Mouse (Mus musculus): ENCODE data around the gene Mthfsd. TPM values are rescaled to one million over a fixed set of nuclear protein-coding genes. Genes with fewer than 3 reads are reported as not detected.

Gene Mthfsd
- polyA plus RNA-seq, 1 experiment from 2014 or later = 17.1 TPM

DNA sequence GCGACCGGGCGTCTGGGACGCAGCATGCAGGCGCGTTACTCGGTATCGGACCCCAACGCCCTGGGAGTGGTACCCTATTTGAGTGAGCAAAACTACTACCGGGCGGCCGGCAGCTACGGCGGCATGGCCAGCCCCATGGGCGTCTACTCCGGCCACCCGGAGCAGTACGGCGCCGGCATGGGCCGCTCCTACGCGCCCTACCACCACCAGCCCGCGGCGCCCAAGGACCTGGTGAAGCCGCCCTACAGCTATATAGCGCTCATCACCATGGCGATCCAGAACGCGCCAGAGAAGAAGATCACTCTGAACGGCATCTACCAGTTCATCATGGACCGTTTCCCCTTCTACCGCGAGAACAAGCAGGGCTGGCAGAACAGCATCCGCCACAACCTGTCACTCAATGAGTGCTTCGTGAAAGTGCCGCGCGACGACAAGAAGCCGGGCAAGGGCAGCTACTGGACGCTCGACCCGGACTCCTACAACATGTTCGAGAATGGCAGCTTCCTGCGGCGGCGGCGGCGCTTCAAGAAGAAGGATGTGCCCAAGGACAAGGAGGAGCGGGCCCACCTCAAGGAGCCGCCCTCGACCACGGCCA is 8.5 kb upstream of the Mthfsd start:
- 12% methylated on average over 54 of the region's 55 CpGs for WGBS (ENCODE audit: missing documents)
- Histone ChIP-seq H3K4me3 (ENCODE audit: inconsistent target) (no peak overlapping the region), H3K79me2 (ENCODE audit: inconsistent target) (no peaks in the 10 kb centered on the region), H3K27ac (no peak overlapping the region), H3K36me3 (ENCODE audit: inconsistent target) (no peaks in the 10 kb centered on the region)

DNA sequence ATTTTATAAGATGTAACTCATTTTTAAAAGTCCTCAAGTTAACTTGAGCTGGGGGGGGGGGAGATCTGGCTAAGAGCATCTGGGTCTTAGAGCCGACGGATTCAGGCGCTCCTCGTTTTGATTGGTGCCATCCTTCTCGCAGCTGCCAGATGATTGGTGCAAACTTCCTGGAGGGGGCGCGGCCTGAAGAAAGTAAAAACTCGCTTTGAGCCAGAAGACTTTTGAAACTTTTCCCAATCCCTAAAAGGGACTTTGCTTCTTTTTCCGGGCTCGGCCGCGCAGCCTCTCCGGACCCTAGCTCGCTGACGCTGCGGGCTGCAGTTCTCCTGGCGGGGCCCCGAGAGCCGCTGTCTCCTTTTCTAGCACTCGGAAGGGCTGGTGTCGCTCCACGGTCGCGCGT is 7.8 kb upstream of the Mthfsd start, which contains the start of gene Foxc2:
TSS of gene Foxc2 (plus strand) at position 224 of the 400 bp plus-strand sequence.
- H3K4me3 ChIP-seq (ENCODE audit: inconsistent target) = no peak within 1 kb of the TSS
- 6% methylated on average over 25 of the region's 25 CpGs for WGBS (ENCODE audit: missing documents)
- H3K36me3 ChIP-seq (ENCODE audit: inconsistent target) = no peaks in the 10 kb centered on the region
- no peaks in the 10 kb centered on the region for H3K79me2 ChIP-seq (ENCODE audit: inconsistent target)
- no peak within 1 kb of the TSS for H3K27ac ChIP-seq

DNA sequence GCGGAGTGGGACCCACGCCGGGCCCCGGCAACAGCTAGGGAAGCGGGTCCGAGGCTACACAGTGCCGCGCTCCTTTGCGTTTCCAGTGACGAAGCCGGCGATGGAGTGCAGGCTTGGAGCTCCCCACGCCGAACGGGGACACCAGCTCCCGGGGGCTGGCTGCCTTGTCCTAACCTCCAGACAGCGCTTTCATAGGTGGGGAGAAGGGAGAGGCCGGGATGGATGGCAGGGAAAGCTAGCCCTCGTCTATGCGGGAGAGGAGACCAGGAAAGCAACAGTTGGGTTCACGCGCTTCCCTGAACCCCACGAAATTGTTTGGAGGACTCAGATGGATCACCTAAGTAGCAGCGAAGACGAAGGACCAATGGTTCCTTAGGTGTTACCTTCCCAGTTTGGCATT is 6.9 kb upstream of the Mthfsd start:
- no peaks in the 10 kb centered on the region for H3K79me2 ChIP-seq (ENCODE audit: inconsistent target)
- no peak overlapping the region for H3K4me3 ChIP-seq (ENCODE audit: inconsistent target)
- no peaks in the 10 kb centered on the region for H3K36me3 ChIP-seq (ENCODE audit: inconsistent target)
- 10% methylated on average over 25 of the region's 25 CpGs for WGBS (ENCODE audit: missing documents)
- no peak overlapping the region for H3K27ac ChIP-seq

DNA sequence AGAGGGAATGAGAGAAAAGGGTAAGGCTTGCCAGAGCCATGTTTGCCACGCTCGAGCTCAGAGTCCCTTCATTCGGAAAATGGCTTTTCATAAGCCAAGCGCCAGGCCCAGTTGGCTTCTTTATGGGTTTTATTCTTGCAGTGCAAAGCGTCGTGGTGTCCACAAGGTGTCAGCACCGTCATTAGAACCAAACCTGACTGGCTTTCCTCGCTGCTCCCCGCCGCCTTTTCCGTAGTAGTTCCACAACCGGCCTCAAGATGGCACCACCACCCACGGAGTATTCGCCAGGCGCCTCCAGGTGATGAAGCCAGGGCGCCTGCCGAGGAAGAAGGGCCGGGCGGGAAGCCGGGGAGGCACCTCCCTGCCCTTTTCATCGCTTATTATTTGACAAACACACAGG is 5.1 kb upstream of the Mthfsd start:
- no peaks in the 10 kb centered on the region for H3K79me2 ChIP-seq (ENCODE audit: inconsistent target)
- no peaks in the 10 kb centered on the region for H3K36me3 ChIP-seq (ENCODE audit: inconsistent target)
- under 1% methylated on average over 21 of the region's 21 CpGs for WGBS (ENCODE audit: missing documents)
- no peak overlapping the region for H3K27ac ChIP-seq
- no peak overlapping the region for H3K4me3 ChIP-seq (ENCODE audit: inconsistent target)

DNA sequence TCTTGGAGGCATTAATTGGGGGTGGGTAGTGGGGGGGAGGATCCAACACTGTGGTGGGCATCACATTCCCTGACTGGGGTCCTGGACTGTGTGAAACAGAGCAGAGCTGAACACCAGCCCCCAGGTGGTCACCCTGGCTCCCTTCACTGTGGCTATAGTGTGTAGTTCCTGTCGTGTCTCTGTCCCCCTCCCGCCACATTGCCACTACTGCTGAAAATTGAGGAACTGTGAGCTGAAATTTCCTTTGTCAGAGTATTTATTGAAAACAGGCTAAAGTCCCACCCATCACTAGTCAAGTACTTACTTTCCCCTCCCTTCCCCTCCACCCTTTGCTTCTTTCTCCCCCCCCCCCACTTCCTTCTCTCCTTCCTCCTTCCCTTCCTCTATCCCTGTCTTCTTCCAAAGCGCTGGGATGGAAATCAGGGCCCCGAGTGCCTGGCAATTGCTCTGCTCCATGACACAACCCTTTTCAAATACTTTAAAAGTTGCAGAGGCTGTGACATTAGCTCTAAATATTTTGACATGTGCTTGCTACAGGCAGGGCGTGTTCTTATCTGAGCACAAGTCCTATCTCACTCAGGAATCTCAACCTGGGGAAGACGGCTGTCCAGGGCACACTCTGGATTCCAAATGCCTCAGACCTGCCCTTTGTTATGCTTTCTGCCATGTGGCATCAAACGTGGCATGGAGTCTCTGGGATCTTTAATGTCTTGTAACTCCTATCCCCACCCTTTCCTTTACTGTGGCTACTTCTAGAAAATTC is 3.1 kb upstream of the Mthfsd start:
- H3K27ac ChIP-seq = no peak overlapping the region
- peaks cover 14% of the 10 kb centered on the region; the same call in 1 of the 2 replicates for H3K79me2 ChIP-seq (ENCODE audit: inconsistent target)
- no peaks in the 10 kb centered on the region for H3K36me3 ChIP-seq (ENCODE audit: inconsistent target)
- no peak overlapping the region for H3K4me3 ChIP-seq (ENCODE audit: inconsistent target)
- 49% methylated on average over 7 of the region's 7 CpGs for WGBS (ENCODE audit: missing documents)

DNA sequence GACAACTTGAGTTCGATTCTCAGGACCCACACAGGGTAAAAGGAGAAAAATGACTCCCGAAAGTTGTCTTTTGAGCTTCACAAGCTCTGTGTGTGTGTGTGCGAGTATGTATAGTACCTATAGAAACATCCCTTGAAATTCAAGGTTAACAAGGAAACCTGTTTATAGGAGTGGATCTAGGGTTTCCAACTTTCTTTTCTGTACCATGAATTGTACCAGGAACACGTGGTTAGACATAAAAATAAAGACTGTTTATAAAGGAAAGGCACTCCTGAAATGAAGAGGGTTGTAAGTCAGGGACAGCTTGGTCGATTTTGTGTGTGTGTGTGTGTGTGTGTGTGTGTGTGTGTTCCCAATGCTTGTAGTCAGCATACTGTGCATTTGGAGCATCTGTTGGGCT is 465 bp upstream of the Mthfsd start:
- Histone ChIP-seq H3K36me3 (ENCODE audit: inconsistent target) (peaks cover 10% of the 10 kb centered on the region; the same call in 1 of the 2 replicates), H3K4me3 (ENCODE audit: inconsistent target) (peak overlapping the region; percentile 79), H3K27ac (no peak overlapping the region), H3K79me2 (ENCODE audit: inconsistent target) (peaks cover 15% of the 10 kb centered on the region; the same call in 1 of the 2 replicates)
- WGBS (ENCODE audit: missing documents) = 12% methylated on average over 5 of the region's 5 CpGs

DNA sequence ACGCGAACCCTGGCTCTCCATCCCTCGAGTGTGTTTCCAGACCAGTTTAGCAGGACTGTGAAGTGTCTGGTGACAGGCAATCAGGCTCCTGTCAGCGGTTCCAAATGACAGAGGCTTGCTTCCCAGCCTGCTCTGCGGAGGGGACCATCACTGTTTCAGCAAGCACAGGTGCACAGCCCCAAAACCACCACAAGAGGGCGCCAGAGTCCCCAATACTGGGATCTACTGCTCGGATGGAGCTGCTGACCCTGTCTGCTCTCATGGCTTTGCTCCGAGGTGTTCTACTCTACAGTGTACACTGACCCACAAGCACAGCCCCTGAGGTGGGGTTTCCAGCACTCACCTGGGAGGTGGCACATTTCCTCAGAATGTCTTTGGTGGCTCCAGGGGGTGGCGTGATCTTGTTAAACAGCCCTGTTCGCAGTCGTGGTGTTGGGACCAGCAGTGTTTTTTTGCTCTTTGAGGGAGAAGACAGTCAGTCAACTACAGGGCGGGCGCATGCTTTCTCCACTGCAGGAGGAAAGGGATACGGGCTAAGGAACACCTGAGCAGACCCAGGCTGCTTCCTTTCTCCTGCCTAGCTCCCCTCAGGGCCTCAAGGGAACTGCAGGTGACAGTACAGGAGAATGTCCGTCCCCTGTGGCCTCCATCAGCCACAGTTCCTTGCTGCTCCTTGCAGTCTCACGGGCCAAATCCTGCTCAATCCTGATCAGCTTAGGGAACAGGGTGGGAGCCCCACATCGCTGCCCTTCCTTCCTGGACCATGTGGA is 4.0 kb downstream of the Mthfsd start:
- WGBS (ENCODE audit: missing documents) = 64% methylated on average over 17 of the region's 17 CpGs
- peaks cover 53% of the 10 kb centered on the region for H3K36me3 ChIP-seq (ENCODE audit: inconsistent target)

DNA sequence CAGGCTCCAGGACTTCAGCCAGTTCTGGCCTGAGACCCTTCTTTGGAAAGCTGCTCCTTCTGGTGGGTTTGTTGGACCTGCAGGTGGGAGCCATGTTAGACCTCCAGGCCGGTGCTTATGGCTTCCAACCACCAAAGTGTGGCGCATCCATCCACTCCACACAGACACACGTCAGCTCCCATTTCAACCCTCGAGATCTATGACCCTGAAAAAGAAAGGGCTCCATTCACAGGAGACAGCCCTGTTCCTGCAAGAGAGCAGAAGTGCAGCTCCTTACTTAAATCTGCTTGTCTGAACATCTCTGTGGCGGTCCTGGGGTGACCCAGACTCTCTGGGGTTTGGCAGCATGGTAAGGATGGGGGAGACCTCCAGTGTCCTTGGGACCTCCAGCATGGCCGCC is 14.7 kb downstream of the Mthfsd start:
- Histone ChIP-seq H3K27ac (no peak overlapping the region), H3K4me3 (ENCODE audit: inconsistent target) (no peak overlapping the region), H3K36me3 (ENCODE audit: inconsistent target) (peaks cover 13% of the 10 kb centered on the region; the same call in 1 of the 2 replicates), H3K79me2 (ENCODE audit: inconsistent target) (no peaks in the 10 kb centered on the region)
- WGBS (ENCODE audit: missing documents) = 67% methylated on average over 6 of the region's 6 CpGs

More for the DNA sequence above, 4.0 kb downstream of the Mthfsd start:
- Histone ChIP-seq H3K4me3 (ENCODE audit: inconsistent target) (no peak overlapping the region), H3K79me2 (ENCODE audit: inconsistent target) (peaks cover 15% of the 10 kb centered on the region; the same call in 1 of the 2 replicates), H3K27ac (no peak overlapping the region)

DNA sequence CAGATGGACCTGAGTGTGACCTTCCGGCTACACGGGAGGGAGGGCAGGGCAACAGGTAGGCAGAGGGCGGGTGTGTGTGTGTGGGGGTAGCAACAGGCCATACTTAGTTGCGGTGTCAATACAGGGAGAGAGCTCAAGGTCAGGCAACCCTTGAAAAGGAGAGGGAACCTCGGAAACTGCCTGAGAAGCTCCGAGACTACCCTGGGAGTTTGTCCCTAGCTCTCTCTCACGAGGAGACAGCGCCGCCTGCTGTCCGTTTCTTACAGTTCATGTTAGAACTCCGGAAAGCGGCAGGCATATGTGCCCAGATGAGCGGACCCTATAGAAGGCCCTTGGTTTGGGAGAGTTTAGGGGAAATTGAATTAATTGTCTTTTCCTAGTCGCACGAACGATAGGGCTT is 15.6 kb downstream of the Mthfsd start:
- Histone ChIP-seq H3K79me2 (ENCODE audit: inconsistent target) (no peaks in the 10 kb centered on the region), H3K36me3 (ENCODE audit: inconsistent target) (peaks cover 6% of the 10 kb centered on the region; the same call in 1 of the 2 replicates), H3K27ac (no peak overlapping the region), H3K4me3 (ENCODE audit: inconsistent target) (no peak overlapping the region)
- 1% methylated on average over 13 of the region's 16 CpGs for WGBS (ENCODE audit: missing documents)

DNA sequence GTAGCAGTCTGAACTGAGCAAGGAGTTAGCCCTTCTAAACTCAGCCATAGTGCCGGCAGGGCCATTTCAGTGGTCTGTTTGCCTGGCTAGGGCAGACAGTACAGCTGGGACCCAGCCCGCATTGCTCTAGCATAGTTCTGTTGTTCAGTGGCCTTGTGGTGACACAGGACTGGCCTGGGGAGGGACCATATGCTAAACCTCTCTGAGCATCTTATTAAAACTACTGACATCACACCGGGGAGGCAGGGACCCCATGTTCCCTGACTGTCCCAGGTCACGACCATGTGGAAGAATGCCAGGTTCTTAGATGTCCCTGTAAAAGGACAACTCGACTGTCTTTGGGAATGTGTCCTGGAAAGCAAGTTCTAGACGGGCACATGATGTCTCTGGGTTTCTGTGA is 16.1 kb downstream of the Mthfsd start:
- peaks cover under 1% of the 10 kb centered on the region; the same call in 1 of the 2 replicates for H3K36me3 ChIP-seq (ENCODE audit: inconsistent target)
- no peak overlapping the region for H3K4me3 ChIP-seq (ENCODE audit: inconsistent target)
- no peak overlapping the region for H3K27ac ChIP-seq
- 21% methylated on average over 6 of the region's 6 CpGs for WGBS (ENCODE audit: missing documents)
- H3K79me2 ChIP-seq (ENCODE audit: inconsistent target) = no peaks in the 10 kb centered on the region

DNA sequence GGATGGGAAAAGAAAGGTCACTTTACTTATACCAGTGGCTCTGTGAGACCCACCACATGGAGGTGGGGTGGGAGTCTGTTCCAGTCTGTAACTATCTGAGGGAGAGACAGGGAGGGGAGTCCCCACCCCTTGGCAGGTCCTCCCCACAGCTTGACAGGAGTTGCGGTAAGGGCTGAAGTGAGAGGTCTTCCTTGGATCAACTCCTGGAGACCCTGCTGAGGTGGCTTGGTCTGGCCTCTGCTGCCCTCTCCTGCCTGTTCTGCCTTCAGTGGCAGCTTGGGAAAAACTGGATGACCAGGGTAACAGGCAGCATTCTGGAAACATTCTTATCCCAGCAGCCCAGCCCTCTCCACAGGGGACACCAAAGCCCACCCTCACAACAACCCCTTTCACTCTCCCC is 17.5 kb downstream of the Mthfsd start:
- WGBS (ENCODE audit: missing documents) = 0% methylated on average over 1 of the region's 1 CpGs
- no peak overlapping the region for H3K4me3 ChIP-seq (ENCODE audit: inconsistent target)

DNA sequence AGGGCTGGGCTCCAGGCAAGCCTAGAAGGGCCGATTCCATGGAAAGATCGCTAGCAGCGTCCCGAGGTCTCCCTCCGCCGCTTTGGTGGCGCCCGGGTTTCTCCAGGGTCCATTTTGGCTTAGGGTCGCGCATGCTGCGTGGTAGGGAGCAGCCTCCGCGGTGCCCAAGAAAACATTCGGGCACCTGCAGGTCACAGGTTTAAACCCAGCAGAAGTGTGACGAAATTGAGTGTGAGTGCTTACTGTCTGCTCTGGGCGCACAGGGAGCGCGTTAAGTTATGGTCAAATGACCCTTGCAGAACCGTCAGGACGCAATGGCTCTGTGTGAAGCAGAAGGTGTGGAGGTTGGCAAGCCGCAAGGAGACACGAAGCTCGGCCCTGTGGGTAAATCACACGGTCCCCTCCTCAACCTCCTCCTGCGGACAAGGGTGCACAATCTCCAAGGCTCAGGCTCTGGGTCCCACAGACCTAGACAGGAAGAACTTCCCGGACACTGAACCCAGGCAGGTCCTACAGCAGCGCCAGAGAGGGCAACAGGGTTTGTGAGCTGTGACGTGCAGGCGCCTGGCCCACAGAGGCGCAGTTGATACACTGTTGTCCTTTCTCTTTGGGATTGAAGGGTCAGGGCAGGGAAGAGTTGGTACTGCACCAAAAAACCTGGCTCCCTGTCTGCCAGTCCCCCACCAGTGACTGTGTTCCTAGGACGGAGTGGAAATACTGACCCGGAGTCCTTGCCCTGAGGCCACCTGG is 18.4 kb downstream of the Mthfsd start:
- Histone ChIP-seq H3K79me2 (ENCODE audit: inconsistent target) (no peaks in the 10 kb centered on the region), H3K4me3 (ENCODE audit: inconsistent target) (no peak overlapping the region), H3K36me3 (ENCODE audit: inconsistent target) (no peaks in the 10 kb centered on the region), H3K27ac (no peak overlapping the region)
- 12% methylated on average over 32 of the region's 32 CpGs for WGBS (ENCODE audit: missing documents)

More for the DNA sequence above, 17.5 kb downstream of the Mthfsd start:
- no peaks in the 10 kb centered on the region for H3K36me3 ChIP-seq (ENCODE audit: inconsistent target)
- H3K79me2 ChIP-seq (ENCODE audit: inconsistent target) = no peaks in the 10 kb centered on the region
- H3K27ac ChIP-seq = no peak overlapping the region

DNA sequence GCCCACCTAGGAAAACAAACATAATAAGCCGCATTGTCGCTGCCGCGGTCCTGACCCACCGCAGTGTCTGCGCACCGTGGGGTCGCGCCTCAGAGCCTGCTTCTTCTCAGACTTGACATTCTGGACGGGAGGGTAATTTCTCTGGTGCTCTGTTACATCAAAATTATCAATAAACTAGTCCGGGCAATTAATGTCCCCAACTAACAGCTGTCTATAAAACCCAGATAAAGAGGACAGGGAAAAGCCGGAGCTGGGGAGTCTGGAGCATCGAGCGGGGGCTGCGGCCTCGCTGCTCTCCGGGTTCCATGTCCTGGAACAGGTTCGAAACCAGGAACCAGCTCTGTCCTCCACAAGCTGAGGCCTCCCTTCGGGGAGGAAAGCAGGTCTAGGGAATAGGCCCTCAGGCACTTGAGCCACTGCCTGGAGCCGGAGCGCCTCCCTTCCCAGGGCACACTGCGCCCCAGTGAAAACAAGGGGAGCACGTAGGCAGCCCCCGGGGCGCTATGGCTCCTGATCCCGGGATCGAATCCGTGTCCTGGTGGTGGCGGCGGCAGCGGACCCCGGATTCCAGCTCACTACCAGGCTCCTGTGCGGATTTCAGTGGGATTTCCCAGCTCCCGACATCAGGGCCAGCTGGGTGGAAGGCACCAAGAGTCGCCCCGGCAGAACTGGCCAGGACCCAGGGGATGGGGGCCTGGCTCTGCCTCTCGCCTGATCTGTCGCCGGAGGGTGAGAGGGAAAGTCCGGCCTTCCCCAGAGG is 19.1 kb downstream of the Mthfsd start:
- 13% methylated on average over 40 of the region's 40 CpGs for WGBS (ENCODE audit: missing documents)
- no peak overlapping the region for H3K4me3 ChIP-seq (ENCODE audit: inconsistent target)

DNA sequence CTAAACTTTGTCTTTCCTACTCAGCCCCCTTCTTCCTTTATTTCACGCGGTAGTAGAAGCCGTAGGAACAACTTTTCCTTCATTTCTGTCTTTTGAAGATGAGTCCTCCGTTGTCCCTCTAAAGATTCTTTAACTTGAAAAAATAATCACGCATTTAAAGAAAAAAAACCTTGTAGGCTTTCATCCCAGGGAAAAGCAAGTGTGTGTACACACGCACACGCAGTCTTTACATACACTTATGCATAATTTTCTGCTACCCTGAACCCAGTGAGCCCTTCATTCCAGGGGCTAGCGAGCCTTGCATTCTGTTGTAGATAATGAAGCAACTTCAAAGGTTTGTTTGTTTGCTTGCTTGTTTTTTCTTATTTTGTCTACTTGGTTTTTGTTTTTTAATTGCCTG is 19.9 kb downstream of the Mthfsd start:
- H3K27ac ChIP-seq = no peak overlapping the region
- WGBS (ENCODE audit: missing documents) = 28% methylated on average over 8 of the region's 8 CpGs
- no peaks in the 10 kb centered on the region for H3K79me2 ChIP-seq (ENCODE audit: inconsistent target)
- H3K4me3 ChIP-seq (ENCODE audit: inconsistent target) = no peak overlapping the region
- no peaks in the 10 kb centered on the region for H3K36me3 ChIP-seq (ENCODE audit: inconsistent target)

More for the DNA sequence above, 19.1 kb downstream of the Mthfsd start:
- H3K79me2 ChIP-seq (ENCODE audit: inconsistent target) = no peaks in the 10 kb centered on the region
- H3K27ac ChIP-seq = no peak overlapping the region
- no peaks in the 10 kb centered on the region for H3K36me3 ChIP-seq (ENCODE audit: inconsistent target)

Data from macrophage (primary cell).